Mouse (Mus musculus): ENCODE measurements at regions not wholly inside any gene's neighbourhood (a gene's known extent, or its start where the extent isn't known, plus 50 kb on each side); places are given as distances from the start of the nearest gene placed in this dataset.

DNA sequence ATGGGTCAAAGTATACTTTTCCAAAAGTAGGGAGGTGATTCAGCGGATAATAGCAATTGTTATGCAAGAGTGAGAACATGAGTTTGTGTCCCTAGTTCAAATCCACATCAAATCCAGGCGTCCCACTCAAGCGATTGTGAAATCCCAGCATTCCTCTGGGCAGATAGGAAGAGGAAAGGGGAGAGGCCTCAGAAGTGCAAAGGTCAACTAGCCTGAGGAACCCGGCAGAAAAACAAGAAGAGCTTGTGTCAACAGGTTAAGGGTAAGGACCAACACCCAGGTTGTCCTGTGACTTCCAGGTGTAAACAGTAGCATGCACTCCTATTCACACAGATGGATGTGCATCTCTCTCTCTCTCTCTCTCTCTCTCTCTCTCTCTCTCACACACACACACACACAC, 127.5 kb downstream of the Rybp start:
- H3K27ac ChIP-seq (ENCODE audit: low read length), result no peak overlapping the region
- H3K4me1 ChIP-seq (ENCODE audit: control insufficient read depth, insufficient read depth, low read length), result peaks cover 27% of the 10 kb centered on the region
- no peak overlapping the region for H3K4me2 ChIP-seq (ENCODE audit: low read depth, low read length)
- H3K36me3 ChIP-seq (ENCODE audit: control insufficient read depth, insufficient read depth), result no peaks in the 10 kb centered on the region
- H3K4me3 ChIP-seq (ENCODE audit: low read length), result no peak overlapping the region
- H3K9me3 ChIP-seq (replicated peaks; ENCODE audit: control insufficient read depth, low read length), result no peaks in the 10 kb centered on the region
- H3K9ac ChIP-seq (ENCODE audit: low read length), result no peak overlapping the region
- ATAC-seq (replicated peaks; ENCODE audit: extremely low read depth, insufficient read depth, low FRiP score), result no peak
- peaks cover 4% of the 10 kb centered on the region; the same call in 1 of the 2 replicates for H3K27me3 ChIP-seq (ENCODE audit: control insufficient read depth, insufficient read depth, low read length)
- 61% methylated on average over 4 of the region's 4 CpGs for WGBS

DNA sequence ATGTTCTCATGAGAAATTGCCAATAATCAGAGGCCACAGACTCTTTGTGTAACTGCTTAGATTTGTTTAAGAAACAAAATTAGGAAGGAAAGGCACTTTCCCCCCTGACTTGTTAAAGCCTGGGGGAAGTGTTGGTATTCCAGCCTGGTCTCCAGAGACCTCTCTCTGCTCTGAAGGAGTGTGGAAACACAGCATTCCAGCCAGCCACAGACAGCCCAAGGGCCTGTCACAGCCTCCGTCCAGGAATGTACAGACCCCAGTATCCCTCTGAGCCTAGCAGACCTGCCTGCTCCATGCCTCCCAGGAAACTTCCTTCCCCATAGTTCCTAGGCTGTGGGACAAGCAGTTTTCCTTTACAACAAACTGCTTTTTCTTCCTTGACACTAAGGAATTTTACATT, 128.0 kb downstream of the Rybp start:
- peaks cover 27% of the 10 kb centered on the region for H3K4me1 ChIP-seq (ENCODE audit: control insufficient read depth, insufficient read depth, low read length)
- no peak overlapping the region for H3K27ac ChIP-seq (ENCODE audit: low read length)
- no peak overlapping the region for H3K9ac ChIP-seq (ENCODE audit: low read length)
- H3K36me3 ChIP-seq (ENCODE audit: control insufficient read depth, insufficient read depth), result no peaks in the 10 kb centered on the region
- peaks cover 4% of the 10 kb centered on the region; the same call in 1 of the 2 replicates for H3K27me3 ChIP-seq (ENCODE audit: control insufficient read depth, insufficient read depth, low read length)
- WGBS, result 21% methylated on average over 1 of the region's 1 CpGs
- no peak overlapping the region for H3K4me3 ChIP-seq (ENCODE audit: low read length)
- H3K4me2 ChIP-seq (ENCODE audit: low read depth, low read length), result no peak overlapping the region
- no peak for ATAC-seq (replicated peaks; ENCODE audit: extremely low read depth, insufficient read depth, low FRiP score)
- H3K9me3 ChIP-seq (replicated peaks; ENCODE audit: control insufficient read depth, low read length), result no peaks in the 10 kb centered on the region

DNA sequence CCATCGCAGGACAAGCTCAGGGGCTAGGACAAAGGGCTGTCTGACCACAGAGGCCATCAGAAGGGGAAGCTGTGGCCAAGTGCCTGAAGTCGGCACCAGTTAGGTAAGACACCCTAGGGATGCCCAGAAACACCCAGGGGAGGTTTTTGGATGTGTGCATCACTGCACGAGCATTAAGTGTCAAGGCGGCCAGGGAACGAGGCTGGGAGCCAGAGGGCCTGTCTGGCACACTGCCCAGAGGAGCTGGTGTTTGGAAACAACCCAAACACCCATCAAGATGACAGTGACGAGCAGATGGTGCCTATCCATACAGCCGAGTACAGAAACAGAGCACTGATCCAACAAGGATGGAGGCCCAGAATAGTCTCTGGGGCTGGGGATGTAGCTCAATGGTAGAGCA, 130.0 kb downstream of the Rybp start:
- no peaks in the 10 kb centered on the region for H3K36me3 ChIP-seq (ENCODE audit: control insufficient read depth, insufficient read depth)
- ATAC-seq (replicated peaks; ENCODE audit: extremely low read depth, insufficient read depth, low FRiP score), result peak; percentile 53
- H3K4me1 ChIP-seq (ENCODE audit: control insufficient read depth, insufficient read depth, low read length), result peaks cover 13% of the 10 kb centered on the region
- no peaks in the 10 kb centered on the region for H3K9me3 ChIP-seq (replicated peaks; ENCODE audit: control insufficient read depth, low read length)
- H3K9ac ChIP-seq (ENCODE audit: low read length), result no peak overlapping the region
- no peaks in the 10 kb centered on the region for H3K27me3 ChIP-seq (ENCODE audit: control insufficient read depth, insufficient read depth, low read length)
- no peak overlapping the region for H3K4me3 ChIP-seq (ENCODE audit: low read length)
- H3K4me2 ChIP-seq (ENCODE audit: low read depth, low read length), result no peak overlapping the region
- 21% methylated on average over 7 of the region's 7 CpGs for WGBS
- H3K27ac ChIP-seq (ENCODE audit: low read length), result no peak overlapping the region

DNA sequence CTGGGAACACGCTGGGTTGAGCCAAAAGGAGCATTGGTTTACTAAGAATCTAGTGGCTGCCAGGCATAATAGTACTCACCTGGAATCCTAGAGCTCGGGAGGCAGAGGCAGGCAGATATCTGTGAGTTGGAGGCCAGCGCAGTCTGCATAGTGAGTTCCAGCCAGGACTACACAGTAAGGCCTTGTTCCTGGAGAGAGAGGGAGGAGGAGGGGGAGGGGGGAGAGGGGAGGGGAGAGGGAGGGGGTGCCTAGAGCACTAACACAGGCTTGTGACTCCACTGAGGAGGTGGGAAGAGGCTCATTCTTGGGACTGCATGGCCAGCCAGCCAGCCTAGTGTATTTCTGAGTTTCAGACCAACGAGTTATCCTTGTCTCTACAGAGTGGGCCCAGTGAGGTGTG, 131.1 kb downstream of the Rybp start:
- Histone ChIP-seq H3K4me3 (ENCODE audit: low read length) (no peak overlapping the region), H3K4me1 (ENCODE audit: control insufficient read depth, insufficient read depth, low read length) (peaks cover 13% of the 10 kb centered on the region), H3K4me2 (ENCODE audit: low read depth, low read length) (no peak overlapping the region), H3K36me3 (ENCODE audit: control insufficient read depth, insufficient read depth) (no peaks in the 10 kb centered on the region), H3K9me3 (replicated peaks; ENCODE audit: control insufficient read depth, low read length) (no peaks in the 10 kb centered on the region), H3K9ac (ENCODE audit: low read length) (no peak overlapping the region), H3K27me3 (ENCODE audit: control insufficient read depth, insufficient read depth, low read length) (no peaks in the 10 kb centered on the region), H3K27ac (ENCODE audit: low read length) (no peak overlapping the region)
- 79% methylated on average over 4 of the region's 4 CpGs for WGBS
- ATAC-seq (replicated peaks; ENCODE audit: extremely low read depth, insufficient read depth, low FRiP score), result no peak

DNA sequence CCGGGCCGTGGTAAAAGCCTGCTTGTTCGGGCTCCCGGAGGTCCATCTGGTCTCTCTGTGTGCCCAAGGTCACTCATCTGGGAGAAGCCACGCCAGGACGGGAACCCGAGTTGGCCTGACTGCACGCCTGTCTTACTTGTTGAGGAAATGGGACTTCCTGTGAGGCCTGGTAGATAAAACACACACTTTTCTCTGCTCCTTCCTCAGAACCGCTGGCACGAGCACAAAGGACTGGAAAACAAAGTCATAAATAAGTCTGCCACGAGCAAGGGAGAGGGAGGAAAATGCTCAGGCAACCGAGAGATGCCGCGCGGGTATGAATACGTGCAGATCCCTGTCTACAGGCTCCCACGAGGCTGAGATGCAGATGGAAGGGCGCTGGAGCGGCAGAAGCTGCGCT, 131.6 kb downstream of the Rybp start:
- Histone ChIP-seq H3K36me3 (ENCODE audit: control insufficient read depth, insufficient read depth) (no peaks in the 10 kb centered on the region), H3K4me1 (ENCODE audit: control insufficient read depth, insufficient read depth, low read length) (peaks cover 15% of the 10 kb centered on the region), H3K4me3 (ENCODE audit: low read length) (no peak overlapping the region), H3K27ac (ENCODE audit: low read length) (no peak overlapping the region), H3K4me2 (ENCODE audit: low read depth, low read length) (0 out of 2 replicates have a peak overlapping the region, but pooled peaks have one; percentile 12), H3K27me3 (ENCODE audit: control insufficient read depth, insufficient read depth, low read length) (no peaks in the 10 kb centered on the region), H3K9ac (ENCODE audit: low read length) (no peak overlapping the region), H3K9me3 (replicated peaks; ENCODE audit: control insufficient read depth, low read length) (no peaks in the 10 kb centered on the region)
- WGBS, result 49% methylated on average over 20 of the region's 20 CpGs
- ATAC-seq (replicated peaks; ENCODE audit: extremely low read depth, insufficient read depth, low FRiP score), result peak; percentile 31

DNA sequence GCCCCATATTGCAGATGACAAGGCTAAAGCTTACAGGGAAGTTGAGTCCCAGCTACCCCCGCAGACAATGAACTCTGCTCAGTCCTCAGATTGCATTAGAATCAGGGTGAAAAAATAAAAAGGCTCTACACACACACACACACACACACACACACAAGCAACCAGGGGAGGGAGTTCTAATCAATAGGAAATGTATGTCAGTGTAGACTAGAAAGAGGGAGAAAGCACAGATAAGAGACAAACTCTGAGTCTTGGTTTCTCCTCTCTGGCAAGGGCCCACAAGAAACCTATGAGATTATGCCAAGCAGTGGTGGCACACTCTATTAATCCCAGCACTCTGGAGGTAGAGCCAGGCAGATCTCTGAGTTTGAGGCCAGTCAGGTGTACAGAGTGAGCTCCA, 135.8 kb downstream of the Rybp start:
- 85% methylated on average over 1 of the region's 1 CpGs for WGBS
- ATAC-seq (replicated peaks; ENCODE audit: extremely low read depth, insufficient read depth, low FRiP score), result no peak

DNA sequence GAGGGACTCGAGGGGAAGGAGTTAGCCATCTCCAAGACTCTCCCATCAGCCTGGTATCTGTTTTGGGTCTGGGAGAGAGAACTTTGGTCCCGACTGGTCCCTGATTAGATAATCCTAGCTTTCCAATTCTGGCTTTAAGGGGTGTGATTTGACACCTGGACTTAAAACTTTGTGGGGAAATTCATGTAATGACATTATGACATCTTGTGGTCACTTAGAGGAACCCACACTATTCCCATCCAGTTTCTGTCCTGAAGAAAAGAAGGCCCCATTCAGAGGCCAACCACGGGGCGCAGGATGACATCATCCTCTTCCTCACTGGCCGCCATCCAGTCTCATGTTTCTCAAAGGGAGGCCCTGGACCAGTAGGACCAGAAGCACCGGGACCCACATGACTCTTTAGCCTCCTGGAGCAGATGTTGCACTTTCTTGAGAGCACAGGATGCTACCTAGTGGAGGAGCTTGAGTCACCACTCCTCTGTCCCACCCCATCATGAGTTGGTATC, 136.5 kb downstream of the Rybp start:
- 48% methylated on average over 6 of the region's 6 CpGs for WGBS
- Histone ChIP-seq H3K27ac (ENCODE audit: low read length) (no peak overlapping the region), H3K4me1 (ENCODE audit: control insufficient read depth, insufficient read depth, low read length) (peaks cover 11% of the 10 kb centered on the region), H3K4me2 (ENCODE audit: low read depth, low read length) (no peak overlapping the region), H3K27me3 (ENCODE audit: control insufficient read depth, insufficient read depth, low read length) (no peaks in the 10 kb centered on the region), H3K9ac (ENCODE audit: low read length) (no peak overlapping the region), H3K9me3 (replicated peaks; ENCODE audit: control insufficient read depth, low read length) (no peaks in the 10 kb centered on the region), H3K4me3 (ENCODE audit: low read length) (no peak overlapping the region), H3K36me3 (ENCODE audit: control insufficient read depth, insufficient read depth) (no peaks in the 10 kb centered on the region)
- ATAC-seq (replicated peaks; ENCODE audit: extremely low read depth, insufficient read depth, low FRiP score), result 0 out of 2 replicates have a peak, but pooled peaks have one; percentile 5

More for the DNA sequence above, 135.8 kb downstream of the Rybp start:
- H3K9me3 ChIP-seq (replicated peaks; ENCODE audit: control insufficient read depth, low read length), result no peaks in the 10 kb centered on the region
- no peak overlapping the region for H3K27ac ChIP-seq (ENCODE audit: low read length)
- H3K4me3 ChIP-seq (ENCODE audit: low read length), result no peak overlapping the region
- H3K4me2 ChIP-seq (ENCODE audit: low read depth, low read length), result no peak overlapping the region
- no peaks in the 10 kb centered on the region for H3K27me3 ChIP-seq (ENCODE audit: control insufficient read depth, insufficient read depth, low read length)
- H3K4me1 ChIP-seq (ENCODE audit: control insufficient read depth, insufficient read depth, low read length), result peaks cover 12% of the 10 kb centered on the region
- no peaks in the 10 kb centered on the region for H3K36me3 ChIP-seq (ENCODE audit: control insufficient read depth, insufficient read depth)
- no peak overlapping the region for H3K9ac ChIP-seq (ENCODE audit: low read length)

DNA sequence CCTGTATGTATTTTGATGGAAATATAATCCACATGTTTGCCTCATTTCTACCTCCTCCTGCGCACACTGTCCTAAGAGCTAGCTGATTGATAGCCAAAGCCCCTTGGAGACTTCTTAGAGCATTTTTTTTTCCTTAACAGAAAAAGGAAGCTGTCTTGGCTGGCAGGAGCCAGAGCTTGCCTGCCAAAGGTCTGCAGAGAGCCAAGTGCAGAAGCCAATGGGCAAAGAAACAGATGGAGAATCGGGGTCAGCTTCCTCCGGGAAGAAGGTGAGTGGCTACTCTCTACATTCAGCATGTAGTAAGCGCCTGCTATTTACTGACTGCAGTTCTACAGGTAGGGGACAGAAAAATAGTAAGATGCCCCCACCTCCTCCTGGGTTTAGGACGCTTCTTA, 137.8 kb downstream of the Rybp start:
- H3K4me3 ChIP-seq (ENCODE audit: low read length), result no peak overlapping the region
- H3K9me3 ChIP-seq (replicated peaks; ENCODE audit: control insufficient read depth, low read length), result no peaks in the 10 kb centered on the region
- no peak overlapping the region for H3K27ac ChIP-seq (ENCODE audit: low read length)
- H3K4me1 ChIP-seq (ENCODE audit: control insufficient read depth, insufficient read depth, low read length), result peaks cover 15% of the 10 kb centered on the region
- no peak for ATAC-seq (replicated peaks; ENCODE audit: extremely low read depth, insufficient read depth, low FRiP score)
- no peaks in the 10 kb centered on the region for H3K36me3 ChIP-seq (ENCODE audit: control insufficient read depth, insufficient read depth)
- 0 out of 2 replicates have a peak, but pooled peaks cover 4% of the 10 kb centered on the region for H3K27me3 ChIP-seq (ENCODE audit: control insufficient read depth, insufficient read depth, low read length)
- H3K4me2 ChIP-seq (ENCODE audit: low read depth, low read length), result no peak overlapping the region
- 80% methylated on average over 5 of the region's 5 CpGs for WGBS
- no peak overlapping the region for H3K9ac ChIP-seq (ENCODE audit: low read length)

DNA sequence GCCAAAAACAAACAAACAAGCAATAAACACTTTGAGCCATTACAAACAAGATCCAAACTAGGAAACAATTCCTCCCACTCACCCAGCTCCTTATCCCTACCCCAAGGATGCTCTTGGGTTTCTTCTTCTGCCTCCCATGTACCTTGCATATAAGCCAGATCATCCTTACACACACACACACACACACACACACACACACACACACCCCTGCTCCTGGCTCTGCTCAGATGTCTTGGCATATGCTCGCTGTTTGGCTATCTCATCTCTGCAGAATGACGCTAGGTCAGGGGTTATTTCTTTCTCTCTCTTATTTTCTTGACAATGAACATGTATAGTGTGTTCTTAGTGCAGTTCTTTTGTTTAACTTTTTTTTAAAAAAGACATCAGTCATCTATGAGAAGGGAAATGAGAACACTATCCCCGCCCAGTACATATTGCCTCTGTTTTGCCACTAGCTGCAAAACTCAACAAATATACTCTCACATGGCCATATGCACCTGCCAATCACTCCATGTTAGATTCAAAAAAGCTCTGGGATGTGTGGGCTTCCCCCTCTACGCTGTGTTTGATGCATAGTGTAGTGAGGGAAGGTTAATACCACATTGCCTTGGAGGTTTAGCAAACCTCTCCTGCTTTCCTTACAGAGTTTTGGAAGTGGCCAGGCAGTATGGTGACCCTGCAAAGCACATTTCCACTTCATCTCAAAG, 138.4 kb downstream of the Rybp start:
- Histone ChIP-seq H3K36me3 (ENCODE audit: control insufficient read depth, insufficient read depth) (no peaks in the 10 kb centered on the region), H3K27me3 (ENCODE audit: control insufficient read depth, insufficient read depth, low read length) (0 out of 2 replicates have a peak, but pooled peaks cover 4% of the 10 kb centered on the region), H3K4me2 (ENCODE audit: low read depth, low read length) (no peak overlapping the region), H3K9ac (ENCODE audit: low read length) (no peak overlapping the region), H3K27ac (ENCODE audit: low read length) (no peak overlapping the region), H3K9me3 (replicated peaks; ENCODE audit: control insufficient read depth, low read length) (no peaks in the 10 kb centered on the region), H3K4me3 (ENCODE audit: low read length) (no peak overlapping the region), H3K4me1 (ENCODE audit: control insufficient read depth, insufficient read depth, low read length) (peaks cover 21% of the 10 kb centered on the region)
- no peak for ATAC-seq (replicated peaks; ENCODE audit: extremely low read depth, insufficient read depth, low FRiP score)
- WGBS, result 67% methylated on average over 4 of the region's 4 CpGs

Data from heart, embryonic 16.5 days (tissue).